10 mouse cellular contexts compared by ENCODE assay signal in genomic region chr11:88293631-88294393, GRCm38 (mm10). TPM values are rescaled to one million over a fixed set of nuclear protein-coding genes. Genes with fewer than 3 reads are reported as not detected.
DNase-seq lines count a peak whose midpoint lies in the region; ATAC-seq and TF ChIP-seq lines count a peak whose summit lies in the region.
"Had no signal": no experiment of that assay in that cellular context is flagged by ENCODE, and none has a peak within 500 bp of the region (broad histone marks: within the 10 kb centered on the region; RNA-seq: fewer than 3 reads in every experiment).

Gene Ccdc182, plus strand, starts transcription at chr11:88294058.

- no peak within 1 kb of the TSS for H3K4me3 ChIP-seq in lung, postnatal 0 days (ENCODE audit: low read depth, low read length)
- peak within 1 kb of the TSS; percentile 21 for H3K4me3 ChIP-seq in forebrain, embryonic 15.5 days

- no peak for ATAC-seq in lung, postnatal 0 days
- ATAC-seq in forebrain, embryonic 15.5 days (replicated peaks), result no peak
- ATAC-seq in erythroid progenitor cell, adult 5-6 weeks (replicated peaks; ENCODE audit: low FRiP score, poor library complexity, severe bottlenecking), result no peak

- no peaks in the 10 kb centered on the region for H3K4me1 ChIP-seq in lung, postnatal 0 days (ENCODE audit: insufficient read depth, low read depth, low read length)
- peaks cover 16% of the 10 kb centered on the region for H3K4me1 ChIP-seq in forebrain, embryonic 15.5 days

- H3K9me3 ChIP-seq in lung, postnatal 0 days (ENCODE audit: low read length), result no peaks in the 10 kb centered on the region
- no peaks in the 10 kb centered on the region for H3K9me3 ChIP-seq in forebrain, embryonic 15.5 days

- no peak within 1 kb of the TSS for H3K9ac ChIP-seq in lung, postnatal 0 days (replicated peaks; ENCODE audit: low read depth)
- no peak within 1 kb of the TSS; the same call in 1 of the 2 replicates for H3K9ac ChIP-seq in forebrain, embryonic 15.5 days (replicated peaks)

- no peak for DNase-seq in lung, postnatal 0 days (ENCODE audit: low spot score)
- DNase-seq in lung, postnatal 25 days (ENCODE audit: low spot score), result no peak
- DNase-seq in kidney, postnatal 14 days, result peak; percentile 53
- peak; percentile 14 for DNase-seq in retina, embryonic 14.5 days (ENCODE audit: low spot score)
- no peak for DNase-seq in frontal cortex, postnatal 10 days (ENCODE audit: low spot score in 2 of 2)
- no peak for DNase-seq in lung, postnatal 4 days
- DNase-seq: layer of hippocampus, adult 9-11 months; thymus, postnatal 36 days had no signal

- peaks cover 6% of the 10 kb centered on the region; the same call in 1 of the 2 replicates for H3K27me3 ChIP-seq in lung, postnatal 0 days (replicated peaks; ENCODE audit: insufficient read depth, low read length)
- H3K27me3 ChIP-seq in forebrain, embryonic 15.5 days, result no peaks in the 10 kb centered on the region

- no peaks in the 10 kb centered on the region for H3K36me3 ChIP-seq in lung, postnatal 0 days (ENCODE audit: insufficient read depth, low read length)
- H3K36me3 ChIP-seq in forebrain, embryonic 15.5 days, result no peaks in the 10 kb centered on the region

- WGBS in lung, postnatal 0 days, result 44% methylated on average over 20 of the region's 20 CpGs
- 40% methylated on average over 20 of the region's 20 CpGs for WGBS in forebrain, embryonic 15.5 days

- no peak for TF ChIP-seq EP300 in lung, postnatal 0 days (IDR thresholded peaks at IDR 0.05)

- H3K4me2 ChIP-seq in lung, postnatal 0 days (replicated peaks; ENCODE audit: low read depth, low read length), result 0 out of 2 replicates have a peak within 1 kb of the TSS, but pooled peaks have one; percentile 17
- peak within 1 kb of the TSS; percentile 39 for H3K4me2 ChIP-seq in forebrain, embryonic 15.5 days (replicated peaks)

- 0 out of 2 replicates have a peak, but pooled peaks have one; percentile 25 for TF ChIP-seq CTCF in lung, postnatal 0 days (IDR thresholded peaks at IDR 0.05)

- no peak within 1 kb of the TSS for H3K27ac ChIP-seq in lung, postnatal 0 days (ENCODE audit: low read length)
- no peak within 1 kb of the TSS for H3K27ac ChIP-seq in forebrain, embryonic 15.5 days (replicated peaks)

RNA-seq across cellular contexts. Expression of gene Ccdc182, which starts in this region (rescaled TPM):
- polyA plus RNA-seq in lung, postnatal 0 days (2015; fragmentation: Nextera tagmentation; extraction: Ambion mirVana), result not detected in 2 replicates
- 0.23 TPM in 1 of 2 replicates, not detected in the other for polyA plus RNA-seq in forebrain, embryonic 15.5 days (2015; fragmentation: Nextera tagmentation; extraction: Ambion mirVana)
- total RNA-seq in erythroid progenitor cell, adult 5-6 weeks (2015; ENCODE audit: low replicate concordance), result not detected in 2 replicates
- not detected in 2 replicates for total RNA-seq in erythroid progenitor cell, adult 5-6 weeks (2017; ENCODE audit: low replicate concordance)

Comparison
In these comparisons a context has a peak if more than half of its experiments do, and no peak if none do; other contexts are left out.
1. DNase-seq: peak in kidney, postnatal 14 days (single experiment) and retina, embryonic 14.5 days (single experiment); none in lung, postnatal 0 days (single experiment), lung, postnatal 25 days (single experiment), frontal cortex, postnatal 10 days (0 of 2) and lung, postnatal 4 days (0 of 2).